ENCODE assay signal across 8 mouse cellular contexts in the genomic region with DNA sequence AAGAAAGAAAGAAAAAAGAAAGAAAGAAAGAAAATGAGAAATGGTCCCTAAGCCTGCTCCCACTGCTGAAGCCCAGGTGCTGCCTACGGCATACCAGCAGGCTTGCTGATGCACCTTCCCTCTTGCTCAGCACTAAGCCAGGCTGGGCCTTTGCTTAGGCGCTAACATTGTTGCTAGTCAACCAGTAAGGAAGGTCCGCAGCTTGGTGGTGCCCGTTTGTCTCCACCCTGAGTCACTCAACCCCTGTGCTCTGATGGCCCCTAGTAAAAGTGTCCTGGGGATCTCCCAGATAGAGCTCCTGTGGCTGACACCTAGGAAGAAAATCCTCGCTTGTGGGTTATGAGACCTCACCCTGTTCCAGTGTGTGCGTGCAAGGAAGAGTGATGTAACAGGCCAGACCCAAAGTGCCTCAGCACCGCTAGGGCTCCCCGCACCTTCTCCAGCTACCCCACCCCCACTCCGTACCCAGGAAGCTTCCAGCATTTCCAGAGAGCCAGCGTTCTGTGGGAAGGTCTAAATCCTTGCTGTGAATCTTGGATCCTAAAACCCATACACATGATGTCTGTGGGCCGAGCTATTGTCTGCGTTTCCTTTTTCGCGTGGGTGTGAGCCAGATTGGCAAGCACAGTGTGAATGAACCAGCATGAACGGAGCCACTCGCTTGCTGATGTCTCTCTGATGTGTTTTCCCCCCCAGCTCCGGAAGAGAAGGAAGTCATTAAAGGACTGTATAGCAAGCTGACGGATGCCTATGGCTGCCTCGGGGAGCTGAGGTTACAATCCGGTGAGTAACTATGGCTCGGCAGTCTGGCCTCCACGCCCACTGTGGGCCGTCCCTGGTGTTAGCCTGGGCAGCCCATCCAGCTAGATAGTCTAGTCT. TPM values are rescaled to one million over a fixed set of nuclear protein-coding genes. Genes with fewer than 3 reads are reported as not detected.
DNase-seq lines count a peak whose midpoint lies in the region; ATAC-seq and TF ChIP-seq lines count a peak whose summit lies in the region.

No protein-coding gene starts in this region.

- peaks cover 22 to 45% of the 10 kb centered on the region in 2 experiments for H3K4me1 ChIP-seq in ES-E14 (ENCODE audit: control insufficient read depth in 2 of 2, insufficient read depth in 2 of 2, low read length in 2 of 2, poor library complexity in 1 of 2)
- peaks cover 25% of the 10 kb centered on the region for H3K4me1 ChIP-seq in embryonic fibroblast, embryonic 13.5 days (ENCODE audit: control insufficient read depth, insufficient read depth, low read length)
- peaks cover 38% of the 10 kb centered on the region for H3K4me1 ChIP-seq in stomach, embryonic 14.5 days (ENCODE audit: control insufficient read depth, insufficient read depth, low read length)

- DNase-seq in adrenal gland, postnatal 14 days = peak; percentile 62
- no peak for DNase-seq in adrenal gland, postnatal 25 days
- no peak for DNase-seq in ES-E14 (ENCODE audit: low read depth, low spot score)
- peak; percentile 57 for DNase-seq in heart, postnatal 25 days (ENCODE audit: low spot score)
- peak; percentile 51 to 54 for DNase-seq in layer of hippocampus, postnatal 25 days (ENCODE audit: extremely low spot score in 1 of 2, low spot score in 1 of 2)
- peak; percentile 67 for DNase-seq in lung, postnatal 25 days (ENCODE audit: low spot score)

- H3K9ac ChIP-seq in ES-E14 (ENCODE audit: insufficient read depth, low read depth, low read length, poor library complexity, severe bottlenecking) = peak overlapping the region; percentile 14; the same call in 1 of the 2 replicates
- no peak overlapping the region; the same call in 1 of the 2 replicates for H3K9ac ChIP-seq in stomach, embryonic 14.5 days (replicated peaks; ENCODE audit: low read depth, low read length)

- ATAC-seq in stomach, embryonic 14.5 days (ENCODE audit: insufficient number of reproducible peaks, insufficient read depth, low FRiP score, low read depth) = no peak

- intact Hi-C loops in heart, postnatal 25 days (cut with DNase I) = loop anchor here (5.0 kb wide), 1 partner anchor 42 kb away; no protein-coding TSS in a partner anchor

- TF ChIP-seq CTCF in embryonic fibroblast, embryonic 13.5 days (IDR thresholded peaks at IDR 0.05; ENCODE audit: borderline replicate concordance, insufficient read depth, low read length) = no peak

- no peaks in the 10 kb centered on the region for H3K27me3 ChIP-seq in stomach, embryonic 14.5 days (ENCODE audit: control insufficient read depth, insufficient read depth, low read length)

- in situ Hi-C loops in ES-E14 (cut with MboI; ENCODE audit: low sequenced_read_pairs in 2 of 2, unreplicated experiment in 2 of 2) = no loop called here

- 29% methylated on average over 23 of the region's 23 CpGs for WGBS in stomach, embryonic 14.5 days

- H3K4me2 ChIP-seq in stomach, embryonic 14.5 days (replicated peaks; ENCODE audit: low read depth, low read length) = peak overlapping the region; percentile 23

- peak; percentile 42; the same call in 1 of the 2 replicates for TF ChIP-seq POLR2A in embryonic fibroblast, embryonic 13.5 days (IDR thresholded peaks at IDR 0.05; ENCODE audit: low read depth, low read length)

- H3K27ac ChIP-seq in ES-E14 (ENCODE audit: insufficient read depth, low read depth, low read length, poor library complexity, severe bottlenecking) = peak overlapping the region; percentile 3; the same call in 1 of the 2 replicates
- H3K27ac ChIP-seq in embryonic fibroblast, embryonic 13.5 days (ENCODE audit: insufficient read depth, low read length) = peak overlapping the region; percentile 84
- peak overlapping the region; percentile 78; the same call in 1 of the 2 replicates for H3K27ac ChIP-seq in stomach, embryonic 14.5 days (ENCODE audit: low read length)

- H3K36me3 ChIP-seq in ES-E14 (ENCODE audit: control insufficient read depth, insufficient read depth, low read length, poor library complexity, severe bottlenecking) = no peaks in the 10 kb centered on the region
- no peaks in the 10 kb centered on the region for H3K36me3 ChIP-seq in stomach, embryonic 14.5 days (ENCODE audit: control insufficient read depth, insufficient read depth, low read length)

- H3K4me3 ChIP-seq in ES-E14 (ENCODE audit: insufficient read depth in 1 of 2, low read depth in 1 of 2, low read length in 2 of 2, poor library complexity in 1 of 2, severe bottlenecking in 1 of 2) = peak overlapping the region; percentile 9 to 16
- H3K4me3 ChIP-seq in embryonic fibroblast, embryonic 13.5 days (ENCODE audit: insufficient read depth, low read length) = peak overlapping the region; percentile 3; the same call in 1 of the 2 replicates
- H3K4me3 ChIP-seq in stomach, embryonic 14.5 days (ENCODE audit: low read depth, low read length) = no peak overlapping the region

- H3K9me3 ChIP-seq in ES-E14 (ENCODE audit: control insufficient read depth, insufficient read depth, low read depth, low read length) = no peaks in the 10 kb centered on the region
- no peaks in the 10 kb centered on the region for H3K9me3 ChIP-seq in stomach, embryonic 14.5 days (ENCODE audit: control insufficient read depth, low read depth, low read length)

TF ChIP-seq in ES-E14, 5 proteins besides CTCF, POLR2A, EP300 and RAD21:
- TF ChIP-seq HCFC1 (IDR thresholded peaks at IDR 0.05; ENCODE audit: borderline replicate concordance, insufficient read depth, low read length) = no peak
- TF ChIP-seq CHD2 (IDR thresholded peaks at IDR 0.05; ENCODE audit: low read depth, low read length) = no peak
- no peak for TF ChIP-seq ZNF384 (IDR thresholded peaks at IDR 0.05; ENCODE audit: low read depth, low read length)
- TF ChIP-seq MAFK (IDR thresholded peaks at IDR 0.05; ENCODE audit: insufficient read depth, low read depth, low read length) = no peak
- TF ChIP-seq ZC3H11A (IDR thresholded peaks at IDR 0.05; ENCODE audit: borderline replicate concordance, low read depth, low read length) = no peak

RNA-seq across cellular contexts. Expression of a gene that starts 34.3 kb away (rescaled TPM):
- total RNA-seq in adrenal gland, postnatal 14 days (2021) = 12.4 and 13.3 TPM in 2 replicates
- 11.4 and 11.9 TPM in 2 replicates for total RNA-seq in adrenal gland, postnatal 25 days (2021)
- total RNA-seq in ES-E14 (2012; rRNA removed) = 6.1 and 8.8 TPM in 2 replicates
- 19.9 and 22.1 TPM in 2 replicates for polyA plus RNA-seq in embryonic fibroblast, embryonic 13.5 days (2011; ENCODE audit: insufficient read length, low read depth, missing spikeins)
- total RNA-seq in heart, postnatal 25 days (2021) = 10 to 100 TPM; 41.6 to 48.5 TPM
- total RNA-seq in layer of hippocampus, postnatal 25 days (2021) = 10 to 100 TPM; 59.7 to 59.9 TPM
- 7.5 and 10.3 TPM in 2 replicates for polyA plus RNA-seq in stomach, embryonic 14.5 days (2014; fragmentation: Nextera tagmentation; extraction: Ambion mirVana)

Comparison
In these comparisons a context has a peak if more than half of its experiments do, and no peak if none do; other contexts are left out.
1. DNase-seq: peak in adrenal gland, postnatal 14 days (single experiment), heart, postnatal 25 days (single experiment), layer of hippocampus, postnatal 25 days (2 of 2) and lung, postnatal 25 days (single experiment); none in adrenal gland, postnatal 25 days (single experiment) and ES-E14 (single experiment).
2. H3K27ac ChIP-seq: peak in every context shown above with its lines; median percentile 84 in embryonic fibroblast, embryonic 13.5 days; 78 in stomach, embryonic 14.5 days; 3 in ES-E14.